Mouse (Mus musculus) E14TG2a.4 (cell line): ENCODE measurements around the gene Myo1h.

Experiments
- CTCF ChIP-seq: conservative IDR thresholded peaks from 2 replicates; pipeline ENCODE4 v1.5.1; 2014; ENCODE audit warnings: low read length
- NANOG ChIP-seq: IDR thresholded peaks from 2 replicates; pipeline ENCODE4 v1.6.1; 2014; ENCODE audit warnings: borderline replicate concordance, low read length, mixed read lengths
- POU5F1 ChIP-seq: IDR thresholded peaks from 2 replicates; pipeline ENCODE4 v1.6.1; 2014; ENCODE audit warnings: low read length, borderline replicate concordance

GRCm38 (mm10) chr5:114288874-114289273 lies at the start of gene Myo1h:
- TF ChIP-seq CTCF (no peak), NANOG (no peak), POU5F1 (no peak)
